Mouse (Mus musculus): ENCODE data around the gene Acp1.

The Acp1 gene

DNA sequence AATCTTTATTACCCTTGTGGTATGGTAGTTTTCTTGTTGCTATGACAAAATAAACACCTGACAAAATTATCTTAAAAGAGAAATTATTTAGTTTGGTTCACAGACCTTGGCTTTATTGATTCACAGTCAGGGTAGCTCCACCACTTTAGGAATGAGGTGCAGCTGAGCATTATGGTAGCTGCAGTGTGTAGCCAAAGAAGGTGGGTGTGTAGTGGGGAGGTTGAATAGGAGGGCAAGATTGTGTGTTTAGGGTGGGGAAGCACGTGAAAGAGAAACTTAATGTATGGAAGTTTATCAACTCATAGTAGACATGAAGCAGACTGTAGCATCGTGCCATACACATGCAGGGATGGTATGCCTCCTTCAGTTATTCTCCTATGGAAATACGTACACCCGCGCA, 55.2 kb downstream of the Acp1 start:
- DNase-seq = no peak

DNA sequence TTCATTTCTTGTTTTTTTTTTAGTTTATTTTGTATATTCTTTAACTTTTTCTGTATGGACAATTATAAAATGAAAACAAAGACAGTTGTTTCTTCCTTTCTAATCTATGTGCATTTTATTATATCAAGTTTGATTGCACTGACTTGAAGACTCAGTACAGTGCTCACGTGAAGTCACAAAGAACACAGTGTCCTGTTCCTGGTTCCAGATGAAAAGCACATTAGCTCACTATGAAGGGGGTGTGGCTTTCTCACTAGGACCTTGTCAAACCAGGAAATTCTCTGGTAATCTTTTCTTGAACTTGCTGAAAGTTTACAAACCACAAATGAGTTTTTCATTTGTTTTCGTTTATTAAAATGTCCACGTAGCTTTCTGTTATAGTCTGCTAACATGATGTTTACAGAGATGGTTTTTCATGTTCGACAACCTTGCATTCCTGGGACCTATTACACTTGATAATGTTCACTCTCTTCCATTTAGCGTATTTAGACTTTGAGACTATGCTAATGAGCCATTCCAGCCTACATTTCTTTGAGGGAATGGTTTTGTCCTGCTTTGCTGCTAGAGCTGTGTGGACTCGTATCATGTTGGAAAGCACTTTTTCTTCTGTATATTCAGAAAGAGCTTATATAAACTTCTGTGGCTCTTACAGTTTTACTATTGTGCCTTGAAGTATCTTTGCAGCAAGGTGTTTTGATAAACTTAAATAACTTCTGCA, 55.8 kb downstream of the Acp1 start:
- DNase-seq = no peak

DNA sequence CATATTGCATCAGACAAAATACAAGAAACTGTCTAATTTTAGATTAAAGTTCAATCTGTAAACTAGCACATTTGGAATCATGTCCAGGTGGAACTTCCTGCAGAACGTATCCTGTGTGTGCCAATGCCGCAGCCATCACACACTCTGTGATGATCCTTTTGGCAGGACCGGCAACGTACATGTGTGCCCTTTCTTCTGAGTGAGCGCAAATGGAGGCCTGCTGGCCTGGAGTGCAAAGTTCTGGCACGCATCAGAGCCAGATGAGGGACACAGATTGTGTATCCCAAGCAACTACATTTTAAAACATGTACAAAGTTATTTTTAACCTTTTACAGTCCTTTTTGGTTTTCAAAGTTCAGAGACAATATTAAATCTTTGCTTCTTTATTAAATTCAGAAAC, 59.5 kb downstream of the Acp1 start:
- no peak for DNase-seq

DNA sequence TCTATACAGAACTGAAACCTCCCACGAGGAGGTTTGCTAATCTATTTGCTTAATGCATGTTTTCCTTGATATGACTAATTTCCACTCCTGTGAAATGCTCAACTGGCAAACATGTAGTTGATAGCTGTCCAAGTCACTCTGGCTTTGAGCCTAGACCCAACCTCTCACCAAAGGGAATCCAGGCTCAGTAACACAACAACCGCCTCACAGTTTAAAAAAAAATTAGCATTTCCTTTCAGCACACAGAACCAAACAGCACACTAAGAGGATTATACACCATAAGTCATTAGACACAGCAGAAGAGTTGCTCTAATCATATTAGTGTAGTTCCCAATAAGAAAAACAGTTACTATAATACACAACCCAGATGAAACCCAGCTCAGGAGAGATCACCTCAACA, 60.5 kb downstream of the Acp1 start:
- peak; percentile 17 for DNase-seq

DNA sequence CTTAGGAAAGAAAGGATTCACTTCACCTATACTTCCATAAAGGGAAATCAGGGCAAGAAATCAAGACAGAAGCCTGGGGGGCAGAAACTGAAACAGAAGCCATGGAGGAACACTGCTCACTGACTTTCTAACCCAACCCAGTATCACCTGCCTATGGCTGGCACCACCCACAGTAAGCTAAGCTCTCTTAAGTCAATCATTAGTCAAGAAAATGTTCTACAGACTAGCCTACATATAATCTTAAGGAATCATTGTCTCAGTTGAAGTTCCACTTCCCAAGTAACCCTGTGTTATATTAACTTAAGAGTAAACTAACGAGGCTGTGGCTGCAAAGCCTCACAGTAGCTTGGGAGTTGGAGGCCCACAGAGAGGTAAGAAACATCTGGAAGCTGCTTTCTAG, 62.9 kb downstream of the Acp1 start:
- peak; percentile 47 for DNase-seq

Data from kidney, adult 11 months (tissue).